Mouse (Mus musculus): ENCODE measurements around the gene Jam2. TPM values are rescaled to one million over a fixed set of nuclear protein-coding genes. Genes with fewer than 3 reads are reported as not detected.

Gene Jam2
- polyA plus RNA-seq, 1 experiment: 5.7 TPM

GRCm38 (mm10) chr16:84835823-84836743 is 62.2 kb downstream of the Jam2 start:
- H3K27ac ChIP-seq (ENCODE audit: control insufficient read depth, insufficient read depth, low read depth, low read length, poor library complexity): peak overlapping the region; percentile 82
- WGBS: 8% methylated on average over 29 of the region's 29 CpGs
- H3K4me3 ChIP-seq (replicated peaks; ENCODE audit: control insufficient read depth, low read depth, low read length): peak overlapping the region; percentile 86
- H3K4me1 ChIP-seq (ENCODE audit: control insufficient read depth, insufficient read depth, low read length): peaks cover 2% of the 10 kb centered on the region; the same call in 1 of the 2 replicates
- TF ChIP-seq POLR2A (IDR thresholded peaks at IDR 0.05; ENCODE audit: borderline replicate concordance, control insufficient read depth, low read depth, low read length) (no peak; the same call in 1 of the 2 replicates), CTCF (IDR thresholded peaks at IDR 0.05; ENCODE audit: control insufficient read depth, insufficient read depth, low read length) (no peak)

- Histone ChIP-seq H3K4me3 (replicated peaks; ENCODE audit: control insufficient read depth, low read depth, low read length) (no peak overlapping the region), H3K27ac (ENCODE audit: control insufficient read depth, insufficient read depth, low read depth, low read length, poor library complexity) (no peak overlapping the region), H3K4me1 (ENCODE audit: control insufficient read depth, insufficient read depth, low read length) (peaks cover 2% of the 10 kb centered on the region; the same call in 1 of the 2 replicates)
- WGBS: 85% methylated on average over 2 of the region's 2 CpGs
- TF ChIP-seq POLR2A (IDR thresholded peaks at IDR 0.05; ENCODE audit: borderline replicate concordance, control insufficient read depth, low read depth, low read length) (no peak), CTCF (IDR thresholded peaks at IDR 0.05; ENCODE audit: control insufficient read depth, insufficient read depth, low read length) (no peak)
These were observed 64.7 kb downstream of the Jam2 start for GRCm38 (mm10) chr16:84838576-84838975.

GRCm38 (mm10) chr16:84853492-84853891 is 79.6 kb downstream of the Jam2 start:
- Histone ChIP-seq H3K4me3 (replicated peaks; ENCODE audit: control insufficient read depth, low read depth, low read length) (no peak overlapping the region), H3K27ac (ENCODE audit: control insufficient read depth, insufficient read depth, low read depth, low read length, poor library complexity) (no peak overlapping the region), H3K4me1 (ENCODE audit: control insufficient read depth, insufficient read depth, low read length) (no peaks in the 10 kb centered on the region)
- no peak for TF ChIP-seq CTCF (IDR thresholded peaks at IDR 0.05; ENCODE audit: control insufficient read depth, insufficient read depth, low read length)
- TF ChIP-seq POLR2A (IDR thresholded peaks at IDR 0.05; ENCODE audit: borderline replicate concordance, control insufficient read depth, low read depth, low read length): no peak
- WGBS: 80% methylated on average over 6 of the region's 6 CpGs

- WGBS: 88% methylated on average over 8 of the region's 8 CpGs
- TF ChIP-seq CTCF (IDR thresholded peaks at IDR 0.05; ENCODE audit: control insufficient read depth, insufficient read depth, low read length) (no peak), POLR2A (IDR thresholded peaks at IDR 0.05; ENCODE audit: borderline replicate concordance, control insufficient read depth, low read depth, low read length) (no peak)
- Histone ChIP-seq H3K27ac (ENCODE audit: control insufficient read depth, insufficient read depth, low read depth, low read length, poor library complexity) (no peak overlapping the region), H3K4me1 (ENCODE audit: control insufficient read depth, insufficient read depth, low read length) (no peaks in the 10 kb centered on the region; the same call in 1 of the 2 replicates), H3K4me3 (replicated peaks; ENCODE audit: control insufficient read depth, low read depth, low read length) (no peak overlapping the region)
These were observed 90.7 kb downstream of the Jam2 start for GRCm38 (mm10) chr16:84864656-84865055.

DNA sequence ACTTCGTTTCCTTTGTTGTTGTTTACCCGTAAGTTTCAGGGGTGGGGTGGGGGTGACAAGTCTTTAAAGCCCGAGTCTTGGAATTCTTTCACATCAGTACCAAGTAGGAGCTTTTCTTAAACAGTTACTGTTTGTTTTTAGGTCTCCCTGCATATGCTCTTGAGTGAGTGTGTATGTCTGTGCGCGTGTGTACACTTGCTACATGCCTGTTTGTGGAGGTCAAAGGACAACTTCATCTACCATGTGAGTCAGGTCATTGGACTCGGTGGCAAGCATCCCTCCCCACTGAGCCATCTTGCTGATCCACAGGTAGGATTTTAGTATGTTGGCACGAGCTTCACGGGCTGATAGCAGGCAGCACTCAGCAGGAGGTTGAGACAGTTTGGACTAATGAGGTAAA is 99.9 kb downstream of the Jam2 start:
- H3K27ac ChIP-seq (ENCODE audit: control insufficient read depth, insufficient read depth, low read depth, low read length, poor library complexity): no peak overlapping the region

GRCm38 (mm10) chr16:84875012-84875717 is 101.2 kb downstream of the Jam2 start:
- 81% methylated on average over 24 of the region's 24 CpGs for WGBS
- Histone ChIP-seq H3K4me1 (ENCODE audit: control insufficient read depth, insufficient read depth, low read length) (no peaks in the 10 kb centered on the region; the same call in 1 of the 2 replicates), H3K27ac (ENCODE audit: control insufficient read depth, insufficient read depth, low read depth, low read length, poor library complexity) (no peak overlapping the region), H3K4me3 (replicated peaks; ENCODE audit: control insufficient read depth, low read depth, low read length) (no peak overlapping the region)
- TF ChIP-seq POLR2A (IDR thresholded peaks at IDR 0.05; ENCODE audit: borderline replicate concordance, control insufficient read depth, low read depth, low read length): no peak
- no peak for TF ChIP-seq CTCF (IDR thresholded peaks at IDR 0.05; ENCODE audit: control insufficient read depth, insufficient read depth, low read length)

More for the DNA sequence above, 99.9 kb downstream of the Jam2 start:
- WGBS: 77% methylated on average over 8 of the region's 8 CpGs
- TF ChIP-seq POLR2A (IDR thresholded peaks at IDR 0.05; ENCODE audit: borderline replicate concordance, control insufficient read depth, low read depth, low read length) (no peak), CTCF (IDR thresholded peaks at IDR 0.05; ENCODE audit: control insufficient read depth, insufficient read depth, low read length) (no peak)
- no peak overlapping the region for H3K4me3 ChIP-seq (replicated peaks; ENCODE audit: control insufficient read depth, low read depth, low read length)
- H3K4me1 ChIP-seq (ENCODE audit: control insufficient read depth, insufficient read depth, low read length): no peaks in the 10 kb centered on the region; the same call in 1 of the 2 replicates

Other genes with a start within 250 kb of the Jam2 start
- gene Mrpl39, start 38.4 kb upstream of the Jam2 start, polyA plus RNA-seq (2011; ENCODE audit: insufficient read depth, insufficient read length, low replicate concordance, missing spikeins): 6.8 and 14.5 TPM in 2 replicates
- 20.4 and 20.6 TPM in 2 replicates for gene Gabpa, start 60.8 kb downstream of the Jam2 start, polyA plus RNA-seq (2011; ENCODE audit: insufficient read depth, insufficient read length, low replicate concordance, missing spikeins)
- 77.5 and 114 TPM in 2 replicates for gene Atp5j, start 61.5 kb downstream of the Jam2 start, polyA plus RNA-seq (2011; ENCODE audit: insufficient read depth, insufficient read length, low replicate concordance, missing spikeins)